Mouse (Mus musculus) duodenum, adult 2 months (tissue): ENCODE data around the gene P2rx1. TPM values are rescaled to one million over a fixed set of nuclear protein-coding genes. Genes with fewer than 3 reads are reported as not detected.

Experiments used
- polyA plus RNA-seq: library from polyadenylated mRNA; depleted of rRNA; stranded (reverse); fragments of >200 nt; gene quantifications from 2 replicates; pipeline ENCODE4 v1.2.3, GENCODE M21; 2012; ENCODE audit warnings: low replicate concordance; rRNA removed

The P2rx1 gene
- 14.7 and 18.8 TPM in 2 replicates for polyA plus RNA-seq

GRCm38 (mm10) chr11:72998771-72999170 lies at the start of gene P2rx1:
Gene P2rx1, plus strand, starts transcription at chr11:72999103.

GRCm38 (mm10) chr11:72961072-72961980 lies 37.6 kb upstream of the P2rx1 start, which contains the start of gene Atp2a3:
Gene Atp2a3, plus strand, starts transcription at chr11:72961169.

GRCm38 (mm10) chr11:73018471-73019146 lies 19.7 kb downstream of the P2rx1 start, which contains the start of gene Camkk1:
Gene Camkk1, plus strand, starts transcription at chr11:73019008.

GRCm38 (mm10) chr11:73047542-73047996 lies 48.7 kb downstream of the P2rx1 start, which contains the start of gene Ncbp3:
Gene Ncbp3, plus strand, starts transcription at chr11:73047783.

Other genes with a start within 250 kb of the P2rx1 start
- 2.1 and 3.0 TPM in 2 replicates for gene Cyb5d2, start 203.0 kb upstream of the P2rx1 start, polyA plus RNA-seq
- 48.3 and 72.8 TPM in 2 replicates for gene Zzef1, start 202.9 kb upstream of the P2rx1 start, polyA plus RNA-seq
- gene Atp2a3, start 37.9 kb upstream of the P2rx1 start, polyA plus RNA-seq = 63.3 and 152 TPM in 2 replicates
- 2.1 and 2.2 TPM in 2 replicates for gene Camkk1, start 19.9 kb downstream of the P2rx1 start, polyA plus RNA-seq
- gene Ncbp3, start 48.7 kb downstream of the P2rx1 start, polyA plus RNA-seq = 0.88 and 0.90 TPM in 2 replicates
- gene Itgae, start 91.5 kb downstream of the P2rx1 start, polyA plus RNA-seq = 3.5 and 7.0 TPM in 2 replicates
- gene Haspin, start 139.2 kb downstream of the P2rx1 start, polyA plus RNA-seq = 1.8 and 3.7 TPM in 2 replicates
- gene P2rx5, start 161.3 kb downstream of the P2rx1 start, polyA plus RNA-seq = 0.33 TPM in 1 of 2 replicates, not detected in the other
- gene Emc6, start 177.9 kb downstream of the P2rx1 start, polyA plus RNA-seq = 45.1 and 69.0 TPM in 2 replicates
- gene Tax1bp3, start 178.0 kb downstream of the P2rx1 start, polyA plus RNA-seq = 98.3 and 181 TPM in 2 replicates
- gene Ctns, start 199.9 kb downstream of the P2rx1 start, polyA plus RNA-seq = 13.2 and 13.6 TPM in 2 replicates
- 15.3 and 15.7 TPM in 2 replicates for gene Shpk, start 200.4 kb downstream of the P2rx1 start, polyA plus RNA-seq
- gene Trpv1, start 235.2 kb downstream of the P2rx1 start, polyA plus RNA-seq = 0.11 TPM in 1 of 2 replicates, not detected in the other